Mouse (Mus musculus) small intestine, adult 2 months (tissue): ENCODE measurements around the gene Rprd2. TPM values are rescaled to one million over a fixed set of nuclear protein-coding genes. Genes with fewer than 3 reads are reported as not detected.

Source experiments
- H3K27ac ChIP-seq: fragments of 200-500 bp; 2 replicates; pipeline ENCODE4 v1.5.1; 2012; ENCODE audit warnings: low read depth, low read length, control low read depth, inconsistent platforms; ENCODE audit not compliant: insufficient read depth
- H3K27me3 ChIP-seq: fragments of 200-500 bp; 2 replicates; pipeline ENCODE4 v1.6.1; 2012; ENCODE audit warnings: mild to moderate bottlenecking, moderate library complexity, low read length, inconsistent platforms; ENCODE audit not compliant: control insufficient read depth, insufficient read depth
- H3K36me3 ChIP-seq: fragments of 200-500 bp; 2 replicates; pipeline ENCODE4 v1.6.1; 2012; ENCODE audit warnings: mild to moderate bottlenecking, low read length, control low read depth, inconsistent platforms; ENCODE audit not compliant: control insufficient read depth, insufficient read depth
- H3K4me1 ChIP-seq: fragments of 200-500 bp; 2 replicates; pipeline ENCODE4 v1.6.1; 2012; ENCODE audit warnings: low read length, inconsistent platforms, mixed read lengths; ENCODE audit not compliant: control insufficient read depth, insufficient read depth, insufficient read length
- H3K4me3 ChIP-seq: fragments of 200-500 bp; 2 replicates; pipeline ENCODE4 v1.5.1; 2012; ENCODE audit warnings: low read depth, mild to moderate bottlenecking, control low read depth, inconsistent platforms, low read length, moderate library complexity
- CTCF ChIP-seq: fragments of 200-500 bp; IDR thresholded peaks from 2 replicates; pipeline ENCODE4 v1.5.1; 2012; ENCODE audit warnings: low read depth, mild to moderate bottlenecking, control low read depth, inconsistent platforms, low read length, moderate library complexity, mixed read lengths; ENCODE audit not compliant: insufficient replicate concordance, insufficient read length; ENCODE audit errors: extremely low read depth
- POLR2A ChIP-seq: fragments of 200-500 bp; IDR thresholded peaks from 2 replicates; pipeline ENCODE4 v1.6.1; 2012; ENCODE audit warnings: low read depth, mild to moderate bottlenecking, control low read depth, inconsistent platforms, low read length, moderate library complexity
- WGBS: fragments of 180-500 bp; shearing (Covaris S2); methylation state at CpG from one replicate; pipeline ENCODE4 v1.1.7; 2018; 5-methylcytosine and 5-hydroxymethylcytosine counted together
- polyA plus RNA-seq: library from polyadenylated mRNA; depleted of rRNA; stranded (reverse); fragments of >200 nt; gene quantifications from 2 replicates; pipeline ENCODE4 v1.2.3, GENCODE M21; 2012

Rprd2 gene
- polyA plus RNA-seq, 1 experiment = 8.8 TPM

DNA sequence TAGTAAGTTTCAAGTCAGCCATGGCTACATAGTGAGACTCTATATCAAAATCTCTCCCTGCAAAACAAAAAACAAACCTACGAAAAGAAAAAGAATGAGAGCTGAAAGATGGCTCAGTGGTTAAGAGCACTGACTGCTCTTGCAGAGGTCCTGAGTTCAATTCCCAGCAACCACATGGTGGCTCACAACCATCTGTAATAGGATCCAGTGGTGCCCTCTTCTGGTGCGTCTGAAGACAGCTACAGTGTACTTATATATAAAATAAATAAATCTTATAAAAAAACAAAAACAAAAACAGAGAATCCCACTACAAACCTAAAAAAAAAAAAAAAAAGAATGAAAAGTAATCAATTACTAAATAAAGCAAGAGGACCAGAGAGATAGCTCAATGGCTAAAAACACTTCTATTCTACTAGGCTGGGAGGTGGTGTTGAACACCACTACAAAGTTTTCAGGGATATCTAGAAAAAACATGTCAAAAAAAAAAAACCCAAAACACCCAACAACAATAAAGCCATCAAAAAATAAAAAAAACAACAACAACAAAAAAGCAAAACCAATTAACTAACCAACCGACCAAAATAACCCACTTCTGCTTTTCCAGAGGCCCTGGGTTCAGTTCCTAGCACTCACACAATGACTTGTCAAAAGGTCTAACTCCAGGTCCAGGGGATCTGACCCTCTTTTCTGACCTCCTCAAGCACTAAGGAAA lies 24.0 kb upstream of the Rprd2 start:
- H3K36me3 ChIP-seq = peaks cover 63% of the 10 kb centered on the region
- no peak overlapping the region for H3K4me3 ChIP-seq
- no peaks in the 10 kb centered on the region; the same call in 1 of the 2 replicates for H3K4me1 ChIP-seq
- no peak for TF ChIP-seq CTCF
- no peak for TF ChIP-seq POLR2A
- WGBS = 74% methylated on average over 3 of the region's 3 CpGs
- no peak overlapping the region for H3K27ac ChIP-seq
- H3K27me3 ChIP-seq = no peaks in the 10 kb centered on the region

DNA sequence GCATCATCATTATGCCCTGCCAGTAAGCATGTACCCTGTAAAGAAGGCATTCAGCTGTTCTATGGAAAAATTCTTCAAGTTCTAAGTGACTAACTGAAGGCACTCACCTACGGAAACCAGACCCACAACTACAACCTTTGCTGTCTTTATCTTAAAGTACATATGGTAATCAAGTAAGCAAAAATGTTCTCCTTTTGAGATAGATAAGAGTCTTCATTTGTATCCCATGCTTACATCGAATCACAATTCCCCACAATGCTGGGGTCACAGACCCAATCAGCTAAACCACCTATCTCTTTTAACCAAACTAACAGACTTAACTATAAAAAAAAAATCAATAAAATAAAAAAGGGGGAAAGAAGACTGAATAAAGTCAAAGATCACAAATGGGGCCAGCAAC lies 20.6 kb upstream of the Rprd2 start:
- no peak overlapping the region for H3K4me3 ChIP-seq
- no peaks in the 10 kb centered on the region; the same call in 1 of the 2 replicates for H3K4me1 ChIP-seq
- H3K36me3 ChIP-seq = peaks cover 60% of the 10 kb centered on the region
- TF ChIP-seq POLR2A = no peak
- no peak for TF ChIP-seq CTCF
- H3K27me3 ChIP-seq = no peaks in the 10 kb centered on the region
- WGBS = 76% methylated on average over 2 of the region's 2 CpGs
- no peak overlapping the region for H3K27ac ChIP-seq

DNA sequence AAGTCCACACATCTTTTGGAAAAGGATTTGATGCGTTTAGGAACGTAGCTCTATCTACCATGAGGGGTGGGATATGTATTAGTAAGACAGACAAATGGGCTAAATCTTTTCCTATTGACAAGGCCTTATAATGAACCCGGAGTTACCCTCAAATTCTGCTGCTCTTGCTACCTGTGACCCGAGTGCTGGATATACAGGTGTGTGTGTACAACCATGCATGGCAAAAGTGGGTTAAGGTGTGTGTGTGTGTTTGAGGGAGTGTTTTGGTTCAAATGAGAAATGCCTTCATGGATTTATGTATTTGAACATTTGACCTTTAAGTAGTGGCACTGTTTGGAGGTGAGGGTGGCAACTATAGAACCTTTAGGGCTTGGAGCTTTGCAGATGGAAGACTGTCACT lies 10.4 kb upstream of the Rprd2 start:
- TF ChIP-seq CTCF (no peak), POLR2A (no peak)
- H3K27ac ChIP-seq = no peak overlapping the region
- H3K4me3 ChIP-seq = no peak overlapping the region
- no peaks in the 10 kb centered on the region for H3K4me1 ChIP-seq
- 98% methylated on average over 4 of the region's 4 CpGs for WGBS
- H3K27me3 ChIP-seq = no peaks in the 10 kb centered on the region
- peaks cover 40% of the 10 kb centered on the region for H3K36me3 ChIP-seq

GRCm38 (mm10) chr3:95826275-95826674 lies 7.6 kb upstream of the Rprd2 start:
- Histone ChIP-seq H3K27me3 (no peaks in the 10 kb centered on the region), H3K4me3 (no peak overlapping the region), H3K27ac (no peak overlapping the region), H3K4me1 (no peaks in the 10 kb centered on the region), H3K36me3 (peaks cover 19% of the 10 kb centered on the region)
- 66% methylated on average over 2 of the region's 2 CpGs for WGBS
- TF ChIP-seq POLR2A (no peak), CTCF (no peak)

GRCm38 (mm10) chr3:95820046-95821010 lies 1.7 kb upstream of the Rprd2 start:
- Histone ChIP-seq H3K27ac (peak overlapping the region; percentile 74), H3K4me3 (peak overlapping the region; percentile 71), H3K4me1 (peaks cover 2% of the 10 kb centered on the region; the same call in 1 of the 2 replicates), H3K27me3 (no peaks in the 10 kb centered on the region), H3K36me3 (no peaks in the 10 kb centered on the region)
- WGBS = 22% methylated on average over 10 of the region's 10 CpGs
- TF ChIP-seq CTCF = no peak
- no peak for TF ChIP-seq POLR2A

- peak overlapping the region; percentile 84 for H3K27ac ChIP-seq
- under 1% methylated on average over 49 of the region's 49 CpGs for whole genome bisulfite sequencing
- H3K36me3 ChIP-seq = no peaks in the 10 kb centered on the region
- TF ChIP-seq POLR2A = peak; percentile 78
- no peak for TF ChIP-seq CTCF
- peaks cover 2% of the 10 kb centered on the region; the same call in 1 of the 2 replicates for H3K4me1 ChIP-seq
- H3K27me3 ChIP-seq = no peaks in the 10 kb centered on the region
- H3K4me3 ChIP-seq = peak overlapping the region; percentile 71
Observed at GRCm38 (mm10) chr3:95819351-95819985, 805 bp upstream of the Rprd2 start.
